12 mouse cellular contexts compared by ENCODE assay signal in genomic region chrX:49346451-49346850, GRCm38 (mm10). TPM values are rescaled to one million over a fixed set of nuclear protein-coding genes. Genes with fewer than 3 reads are reported as not detected.
DNase-seq lines count a peak whose midpoint lies in the region; ATAC-seq and TF ChIP-seq lines count a peak whose summit lies in the region.
"Had no signal": no experiment of that assay in that cellular context is flagged by ENCODE, and none has a peak within 500 bp of the region (broad histone marks: within the 10 kb centered on the region; RNA-seq: fewer than 3 reads in every experiment).

No protein-coding gene starts in this region.

- no peak overlapping the region for H3K9ac ChIP-seq in hindbrain, embryonic 11.5 days (ENCODE audit: low read depth, low read length)
- H3K9ac ChIP-seq in hindbrain, embryonic 16.5 days (ENCODE audit: low read depth, low read length) = no peak overlapping the region
- H3K9ac ChIP-seq in lung, postnatal 0 days (replicated peaks; ENCODE audit: low read depth) = no peak overlapping the region

- H3K36me3 ChIP-seq in hindbrain, embryonic 11.5 days (ENCODE audit: control insufficient read depth, insufficient read depth, low read length) = no peaks in the 10 kb centered on the region
- no peaks in the 10 kb centered on the region for H3K36me3 ChIP-seq in hindbrain, embryonic 16.5 days (ENCODE audit: control insufficient read depth, insufficient read depth, low read length)
- H3K36me3 ChIP-seq in lung, postnatal 0 days (ENCODE audit: insufficient read depth, low read length) = no peaks in the 10 kb centered on the region

- H3K9me3 ChIP-seq in hindbrain, embryonic 11.5 days (ENCODE audit: control insufficient read depth, low read length) = no peaks in the 10 kb centered on the region
- H3K9me3 ChIP-seq in hindbrain, embryonic 16.5 days (ENCODE audit: control insufficient read depth, low read length) = no peaks in the 10 kb centered on the region
- no peaks in the 10 kb centered on the region for H3K9me3 ChIP-seq in lung, postnatal 0 days (ENCODE audit: low read length)

- no peak overlapping the region for H3K4me3 ChIP-seq in hindbrain, embryonic 11.5 days (ENCODE audit: low read depth, low read length)
- H3K4me3 ChIP-seq in hindbrain, embryonic 16.5 days (ENCODE audit: low read length) = no peak overlapping the region
- H3K4me3 ChIP-seq in lung, postnatal 0 days (ENCODE audit: low read depth, low read length) = no peak overlapping the region

- H3K4me1 ChIP-seq in hindbrain, embryonic 11.5 days (replicated peaks; ENCODE audit: control insufficient read depth, insufficient read depth, low read length) = no peaks in the 10 kb centered on the region
- H3K4me1 ChIP-seq in hindbrain, embryonic 16.5 days (ENCODE audit: control insufficient read depth, insufficient read depth, low read depth, low read length) = no peaks in the 10 kb centered on the region
- H3K4me1 ChIP-seq in lung, postnatal 0 days (ENCODE audit: insufficient read depth, low read depth, low read length) = no peaks in the 10 kb centered on the region

- no peak for TF ChIP-seq EP300 in lung, postnatal 0 days (IDR thresholded peaks at IDR 0.05)

- H3K27me3 ChIP-seq in hindbrain, embryonic 11.5 days (ENCODE audit: control insufficient read depth, insufficient read depth, low read length) = no peaks in the 10 kb centered on the region
- no peaks in the 10 kb centered on the region for H3K27me3 ChIP-seq in hindbrain, embryonic 16.5 days (replicated peaks; ENCODE audit: control insufficient read depth, insufficient read depth, low read length)
- no peaks in the 10 kb centered on the region for H3K27me3 ChIP-seq in lung, postnatal 0 days (replicated peaks; ENCODE audit: insufficient read depth, low read length)

- DNase-seq in hindbrain, embryonic 11.5 days (ENCODE audit: low spot score) = peak; percentile 11
- DNase-seq in lung, postnatal 0 days (ENCODE audit: low spot score) = peak; percentile 4
- DNase-seq in lung, postnatal 14 days = no peak
- DNase-seq in Muller cell, postnatal 12 days (ENCODE audit: inconsistent ontology term) = peak; percentile 5
- peak; percentile 3 for DNase-seq in mesoderm, embryonic 11.5 days (ENCODE audit: low read depth, low spot score)
- no peak for DNase-seq in cerebellum, adult 11-12 months
- DNase-seq: cerebellum, adult 18-20 months; kidney, adult 2 months; liver; lung, postnatal 10 days had no signal

- peak; percentile 15; the same call in 1 of the 2 replicates for TF ChIP-seq CTCF in lung, postnatal 0 days (IDR thresholded peaks at IDR 0.05)

- no peak overlapping the region for H3K4me2 ChIP-seq in hindbrain, embryonic 11.5 days (replicated peaks; ENCODE audit: low read depth, low read length)
- no peak overlapping the region for H3K4me2 ChIP-seq in hindbrain, embryonic 16.5 days (ENCODE audit: low read length)
- H3K4me2 ChIP-seq in lung, postnatal 0 days (replicated peaks; ENCODE audit: low read depth, low read length) = no peak overlapping the region
- H3K4me2 ChIP-seq: midbrain, embryonic 11.5 days had no signal

- H3K27ac ChIP-seq in hindbrain, embryonic 11.5 days (ENCODE audit: low read depth, low read length) = no peak overlapping the region
- no peak overlapping the region for H3K27ac ChIP-seq in hindbrain, embryonic 16.5 days (ENCODE audit: low read depth, low read length)
- H3K27ac ChIP-seq in lung, postnatal 0 days (ENCODE audit: low read length) = no peak overlapping the region

- ATAC-seq in hindbrain, embryonic 11.5 days (ENCODE audit: low FRiP score) = no peak
- ATAC-seq in hindbrain, embryonic 16.5 days = no peak
- no peak for ATAC-seq in lung, postnatal 0 days

RNA-seq across cellular contexts. Expression of gene Enox2, which starts 58.4 kb away (rescaled TPM):
- 16.4 and 16.5 TPM in 2 replicates for polyA plus RNA-seq in hindbrain, embryonic 11.5 days (2014; fragmentation: Nextera tagmentation; extraction: Ambion mirVana)
- polyA plus RNA-seq in hindbrain, embryonic 16.5 days (2015; fragmentation: Nextera tagmentation; extraction: Ambion mirVana) = 8.3 and 8.7 TPM in 2 replicates
- 8.0 and 9.2 TPM in 2 replicates for polyA plus RNA-seq in lung, postnatal 0 days (2015; fragmentation: Nextera tagmentation; extraction: Ambion mirVana)

Comparison
In these comparisons a context has a peak if more than half of its experiments do, and no peak if none do; other contexts are left out.
1. DNase-seq: peak in hindbrain, embryonic 11.5 days (single experiment), lung, postnatal 0 days (single experiment), Muller cell, postnatal 12 days (single experiment) and mesoderm, embryonic 11.5 days (single experiment); none in lung, postnatal 14 days (single experiment) and cerebellum, adult 11-12 months (single experiment).